Mouse (Mus musculus): ENCODE results near the gene Lamtor4. TPM values are rescaled to one million over a fixed set of nuclear protein-coding genes. Genes with fewer than 3 reads are reported as not detected.
"Not testable (repeated sequence)": the region's sequence is repeated elsewhere in the genome, so short reads cannot be mapped to it uniquely, and the experiment has no call there.

Lamtor4 gene
- polyA plus RNA-seq (2016; fragmentation: Nextera tagmentation; extraction: Ambion mirVana): 66.4 and 67.2 TPM in 2 replicates

DNA sequence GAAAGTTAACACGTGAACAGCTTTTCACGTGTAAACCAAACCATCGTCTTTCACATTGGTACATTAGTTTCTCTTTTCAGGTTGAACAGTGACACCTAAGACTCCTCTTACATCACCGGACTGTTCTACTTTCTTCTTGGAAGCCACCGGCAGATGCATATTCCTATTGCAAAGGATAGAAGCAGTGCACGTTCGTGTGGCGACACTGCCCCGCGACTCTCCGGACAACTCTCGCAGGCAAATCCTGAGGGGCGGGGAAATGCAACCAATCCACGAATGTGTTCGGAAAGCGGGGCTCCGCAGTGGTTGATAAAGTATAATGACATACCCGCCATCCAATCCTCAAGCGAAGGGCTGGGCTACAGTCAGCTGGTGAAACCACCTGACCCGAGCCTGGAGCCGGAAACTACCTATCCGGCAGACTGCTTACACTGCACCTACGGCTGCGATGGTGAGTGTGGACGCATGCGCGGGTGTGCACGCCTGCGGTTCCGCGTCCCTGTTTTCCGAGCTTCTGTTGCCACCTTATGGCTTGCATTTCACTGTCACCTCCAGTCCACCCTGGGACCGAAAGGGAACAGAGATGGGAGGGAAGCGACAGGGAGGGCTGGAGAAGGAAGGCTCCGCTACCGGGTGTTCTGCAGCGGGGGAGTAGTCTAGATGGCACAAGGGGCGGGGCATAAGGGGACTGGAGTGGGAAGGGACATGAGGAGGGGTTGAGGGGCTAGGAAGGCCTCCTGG is at the start of gene Lamtor4:
Gene Lamtor4, plus strand, starts transcription at position 130 of the 741 bp plus-strand sequence.
- under 1% methylated on average over 38 of the region's 38 CpGs for WGBS
- H3K9me3 ChIP-seq: no peaks in the 10 kb centered on the region

DNA sequence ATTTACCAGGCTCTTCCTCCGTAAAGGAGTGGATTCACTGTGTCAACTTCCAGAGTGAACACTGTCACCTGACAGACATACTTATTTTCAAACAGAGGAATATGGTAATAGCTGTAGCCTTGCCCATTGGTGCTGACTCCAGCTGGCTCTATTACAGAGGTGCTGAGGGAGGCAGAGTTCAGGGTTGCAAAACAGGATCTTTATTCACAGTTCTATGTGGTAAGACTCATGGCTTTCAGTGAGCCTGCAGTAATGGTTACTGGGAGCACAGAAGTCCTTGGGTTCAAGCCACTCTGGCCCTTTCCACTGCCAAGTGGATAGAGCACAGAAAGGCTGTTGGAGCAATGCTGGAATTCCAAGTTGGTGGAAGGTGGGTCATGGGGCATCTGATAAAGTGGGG is 48.0 kb upstream of the Lamtor4 start:
- no peaks in the 10 kb centered on the region for H3K4me1 ChIP-seq
- no peak overlapping the region for H3K9ac ChIP-seq
- WGBS: 89% methylated on average over 1 of the region's 1 CpGs
- H3K4me3 ChIP-seq: no peak overlapping the region
- no peaks in the 10 kb centered on the region for H3K9me3 ChIP-seq
- no peak for ATAC-seq (ENCODE audit: low FRiP score, low read depth)
- no peaks in the 10 kb centered on the region for H3K36me3 ChIP-seq
- no peaks in the 10 kb centered on the region for H3K27me3 ChIP-seq (replicated peaks)
- H3K27ac ChIP-seq: no peak overlapping the region
- no peak overlapping the region for H3K4me2 ChIP-seq (replicated peaks)

More for the DNA sequence above, at the start of gene Lamtor4:
- Histone ChIP-seq H3K36me3 (peaks cover 26% of the 10 kb centered on the region), H3K4me1 (peaks cover 15% of the 10 kb centered on the region), H3K27me3 (replicated peaks) (no peaks in the 10 kb centered on the region), H3K9ac (peak within 1 kb of the TSS; percentile 69), H3K27ac (peak within 1 kb of the TSS; percentile 42; the same call in 1 of the 2 replicates), H3K4me3 (peak within 1 kb of the TSS; percentile 63), H3K4me2 (replicated peaks) (peak within 1 kb of the TSS; percentile 81)
- ATAC-seq (ENCODE audit: low FRiP score, low read depth): peak; percentile 100

DNA sequence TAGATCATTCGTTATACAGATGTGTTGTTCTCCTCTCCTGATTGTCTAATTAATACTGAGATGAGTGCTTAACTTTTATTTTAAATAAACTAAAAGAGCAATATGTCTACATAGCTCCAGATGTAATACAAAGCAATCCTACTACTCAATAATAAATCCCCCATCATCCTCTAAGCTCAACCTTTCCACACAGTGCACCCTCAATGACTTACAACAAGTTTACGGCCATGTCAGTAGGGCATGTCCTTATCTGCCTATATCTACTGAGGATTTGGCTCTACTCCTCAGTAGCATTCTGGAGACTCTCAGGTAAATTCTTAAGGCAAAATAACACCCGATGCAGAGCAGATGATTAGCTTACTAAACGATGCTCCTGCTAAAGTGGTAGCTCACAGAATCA is 47.4 kb upstream of the Lamtor4 start:
- Histone ChIP-seq H3K4me2 (replicated peaks) (no peak overlapping the region), H3K9ac (no peak overlapping the region), H3K9me3 (no peaks in the 10 kb centered on the region), H3K36me3 (no peaks in the 10 kb centered on the region), H3K27ac (no peak overlapping the region), H3K27me3 (replicated peaks) (no peaks in the 10 kb centered on the region), H3K4me1 (no peaks in the 10 kb centered on the region), H3K4me3 (no peak overlapping the region)
- ATAC-seq (ENCODE audit: low FRiP score, low read depth): no peak
- 86% methylated on average over 4 of the region's 4 CpGs for WGBS

DNA sequence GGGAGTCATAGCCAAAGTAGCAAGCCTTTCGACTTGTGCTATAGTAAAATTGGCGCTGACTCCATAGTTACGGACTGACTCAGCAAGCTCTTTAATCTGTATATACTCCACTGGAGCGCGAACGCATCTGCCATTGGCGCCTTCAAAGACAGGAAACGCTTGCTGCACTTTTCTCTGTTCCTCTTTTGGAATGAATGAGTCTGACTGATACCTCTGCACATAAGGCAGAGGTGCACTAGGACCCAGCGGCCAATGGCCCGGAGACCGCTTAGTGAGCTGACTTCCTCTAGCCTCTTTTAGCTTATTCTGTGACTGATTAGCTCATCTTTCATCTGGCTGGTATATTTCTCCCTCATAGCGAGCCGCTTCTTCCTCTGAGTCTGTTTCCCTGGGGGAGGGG is 38.6 kb upstream of the Lamtor4 start:
- H3K9me3 ChIP-seq: peaks cover 16% of the 10 kb centered on the region
- H3K27me3 ChIP-seq (replicated peaks); H3K9ac ChIP-seq; H3K4me2 ChIP-seq (replicated peaks); H3K4me1 ChIP-seq; H3K36me3 ChIP-seq; H3K4me3 ChIP-seq; H3K27ac ChIP-seq; ATAC-seq (ENCODE audit: low FRiP score, low read depth): not testable (repeated sequence)
- WGBS: 94% methylated on average over 13 of the region's 13 CpGs

DNA sequence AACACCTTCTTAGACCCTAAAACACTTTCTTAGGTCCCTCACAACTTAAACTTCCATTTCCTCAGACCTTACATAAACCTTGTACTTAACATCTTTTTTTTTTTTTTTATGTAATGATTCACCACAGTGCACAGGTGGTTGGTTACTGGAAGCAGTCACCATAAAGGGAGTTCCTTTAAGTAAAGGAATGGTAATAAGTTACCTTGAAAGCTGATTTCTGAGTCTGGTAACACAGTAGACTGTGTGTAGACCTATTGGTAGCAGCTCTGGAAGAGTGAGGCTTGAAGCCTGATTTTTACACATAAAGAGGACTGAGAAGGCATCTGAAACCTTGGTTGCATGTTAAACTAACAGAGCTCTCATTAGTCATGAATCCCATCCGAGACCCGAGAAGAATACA is 35.4 kb upstream of the Lamtor4 start:
- H3K4me1 ChIP-seq: no peaks in the 10 kb centered on the region
- H3K27me3 ChIP-seq (replicated peaks): no peaks in the 10 kb centered on the region
- peaks cover 16% of the 10 kb centered on the region for H3K9me3 ChIP-seq
- H3K36me3 ChIP-seq: no peaks in the 10 kb centered on the region
- H3K4me2 ChIP-seq (replicated peaks): no peak overlapping the region
- H3K27ac ChIP-seq: no peak overlapping the region
- no peak for ATAC-seq (ENCODE audit: low FRiP score, low read depth)
- no peak overlapping the region for H3K9ac ChIP-seq
- H3K4me3 ChIP-seq: no peak overlapping the region
- 86% methylated on average over 2 of the region's 2 CpGs for WGBS

DNA sequence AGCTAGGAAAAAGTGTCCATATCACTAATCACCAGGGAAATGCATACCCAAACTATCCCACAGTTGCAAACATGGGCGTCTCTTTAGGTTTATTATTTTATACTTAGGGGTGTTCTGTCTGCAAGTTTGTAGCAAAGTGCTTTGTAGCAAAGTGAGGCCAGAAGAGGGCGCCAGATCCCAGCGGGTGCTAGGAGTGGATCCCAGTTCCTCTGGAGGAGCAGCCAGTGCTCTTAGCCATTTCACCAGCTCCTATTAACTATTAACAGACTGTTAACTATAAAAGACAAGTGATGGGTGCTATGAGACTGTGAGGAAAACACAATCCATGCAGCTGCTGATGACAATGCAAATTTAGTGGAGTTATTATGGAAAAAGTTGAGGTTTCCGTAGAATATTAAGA is 33.2 kb upstream of the Lamtor4 start:
- H3K4me3 ChIP-seq: no peak overlapping the region
- ATAC-seq (ENCODE audit: low FRiP score, low read depth): no peak
- H3K27me3 ChIP-seq (replicated peaks): no peaks in the 10 kb centered on the region
- H3K4me2 ChIP-seq (replicated peaks): no peak overlapping the region
- no peak overlapping the region for H3K27ac ChIP-seq
- peaks cover 5% of the 10 kb centered on the region for H3K9me3 ChIP-seq
- 31% methylated on average over 4 of the region's 4 CpGs for WGBS
- H3K9ac ChIP-seq: no peak overlapping the region
- no peaks in the 10 kb centered on the region for H3K4me1 ChIP-seq
- H3K36me3 ChIP-seq: no peaks in the 10 kb centered on the region

DNA sequence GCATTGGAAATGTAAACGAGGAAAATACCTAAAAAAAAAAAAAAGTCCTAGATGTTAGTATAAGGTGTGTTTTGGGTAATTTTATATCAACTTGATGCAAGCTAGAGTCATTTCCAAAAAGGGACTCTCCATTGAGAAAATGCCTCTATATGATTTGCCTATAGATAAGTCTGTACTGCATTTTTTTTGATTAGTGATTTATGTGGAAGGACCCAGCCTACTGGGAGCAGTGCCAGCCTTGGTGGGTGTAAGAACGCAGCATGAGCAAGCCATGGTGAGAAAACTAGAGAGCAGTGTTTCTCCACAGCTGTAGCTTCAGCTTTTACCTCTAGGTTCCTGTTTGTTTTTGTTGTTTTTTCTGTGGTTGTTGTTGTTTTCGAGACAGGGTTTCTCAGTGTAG is 32.0 kb upstream of the Lamtor4 start:
- 68% methylated on average over 3 of the region's 3 CpGs for WGBS
- Histone ChIP-seq H3K9ac (no peak overlapping the region), H3K36me3 (no peaks in the 10 kb centered on the region), H3K27me3 (replicated peaks) (no peaks in the 10 kb centered on the region), H3K4me2 (replicated peaks) (no peak overlapping the region), H3K9me3 (no peaks in the 10 kb centered on the region), H3K4me1 (no peaks in the 10 kb centered on the region), H3K4me3 (no peak overlapping the region), H3K27ac (no peak overlapping the region)
- no peak for ATAC-seq (ENCODE audit: low FRiP score, low read depth)

DNA sequence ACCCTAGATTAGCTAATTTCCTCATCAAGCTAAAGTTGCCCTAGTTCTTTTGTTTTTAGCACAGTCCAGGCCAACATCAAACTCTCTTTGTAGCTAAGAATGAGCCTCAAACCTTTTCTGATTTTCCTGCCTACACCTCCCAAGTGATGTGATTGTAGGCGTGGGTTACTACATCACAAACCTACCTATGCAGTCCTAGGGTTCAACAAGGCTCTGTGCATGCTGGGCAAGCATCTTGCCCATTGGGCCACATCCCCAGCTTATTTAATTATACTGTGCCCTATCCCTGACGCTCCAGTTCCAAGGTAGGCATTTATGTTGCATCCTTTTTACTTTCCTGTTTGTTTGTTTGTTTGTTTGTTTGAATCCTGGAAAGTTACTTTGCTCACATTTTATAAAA is 29.6 kb upstream of the Lamtor4 start, which contains the start of gene Nxpe5:
Gene Nxpe5, plus strand, starts transcription at position 199 of the 400 bp plus-strand sequence.
- Histone ChIP-seq H3K9ac (no peak within 1 kb of the TSS), H3K9me3 (no peaks in the 10 kb centered on the region), H3K36me3 (no peaks in the 10 kb centered on the region), H3K4me1 (no peaks in the 10 kb centered on the region), H3K4me3 (no peak within 1 kb of the TSS), H3K27me3 (replicated peaks) (no peaks in the 10 kb centered on the region), H3K27ac (no peak within 1 kb of the TSS), H3K4me2 (replicated peaks) (no peak within 1 kb of the TSS)
- WGBS: 59% methylated on average over 2 of the region's 2 CpGs
- no peak for ATAC-seq (ENCODE audit: low FRiP score, low read depth)

DNA sequence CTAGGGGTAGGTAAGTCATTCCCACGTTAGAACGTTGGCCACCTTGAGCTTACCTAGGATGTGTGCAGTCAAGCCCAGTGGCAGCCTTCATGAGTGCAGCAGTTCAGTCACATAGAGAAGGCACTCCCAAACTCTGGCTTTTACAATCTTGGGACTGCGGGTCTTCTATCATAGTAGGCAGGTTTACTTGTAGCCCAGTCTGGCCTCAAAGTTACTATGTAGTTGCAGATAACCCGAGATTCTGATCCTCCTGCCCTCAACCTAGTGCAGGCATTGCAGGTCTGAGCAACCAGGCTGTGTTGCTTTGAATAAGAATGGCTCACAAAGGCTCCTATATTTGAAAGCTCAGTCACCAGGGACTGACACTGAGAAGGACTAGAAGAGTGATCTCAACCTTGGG is 28.8 kb upstream of the Lamtor4 start:
- H3K27ac ChIP-seq: no peak overlapping the region
- WGBS: 89% methylated on average over 4 of the region's 4 CpGs
- H3K27me3 ChIP-seq (replicated peaks): no peaks in the 10 kb centered on the region
- H3K4me1 ChIP-seq: no peaks in the 10 kb centered on the region
- no peak overlapping the region for H3K4me2 ChIP-seq (replicated peaks)
- no peak for ATAC-seq (ENCODE audit: low FRiP score, low read depth)
- H3K9ac ChIP-seq: no peak overlapping the region
- H3K4me3 ChIP-seq: no peak overlapping the region
- H3K9me3 ChIP-seq: no peaks in the 10 kb centered on the region
- no peaks in the 10 kb centered on the region for H3K36me3 ChIP-seq

DNA sequence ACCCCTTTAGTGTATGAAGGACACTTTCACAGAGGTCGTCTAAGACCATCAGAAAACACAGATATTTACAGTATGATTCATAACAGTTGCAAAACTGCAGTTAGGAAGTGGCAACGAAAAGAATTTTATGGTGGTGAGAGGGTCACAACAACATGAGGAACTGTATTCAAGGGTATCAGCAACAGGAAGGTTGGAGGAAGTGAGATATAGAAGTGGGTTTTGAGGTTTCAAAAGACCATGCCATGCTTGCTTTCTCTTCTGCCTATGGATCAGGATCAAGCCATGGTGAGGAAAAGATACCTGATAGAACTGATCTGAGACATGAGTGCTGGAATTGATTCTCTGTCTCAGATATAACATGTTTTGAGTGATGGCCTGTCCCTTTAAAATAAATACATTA is 27.9 kb upstream of the Lamtor4 start:
- Histone ChIP-seq H3K4me3 (no peak overlapping the region), H3K27me3 (replicated peaks) (no peaks in the 10 kb centered on the region), H3K36me3 (no peaks in the 10 kb centered on the region), H3K9me3 (no peaks in the 10 kb centered on the region), H3K27ac (no peak overlapping the region), H3K9ac (no peak overlapping the region), H3K4me2 (replicated peaks) (no peak overlapping the region), H3K4me1 (no peaks in the 10 kb centered on the region)
- no peak for ATAC-seq (ENCODE audit: low FRiP score, low read depth)
- 76% methylated on average over 2 of the region's 2 CpGs for WGBS

DNA sequence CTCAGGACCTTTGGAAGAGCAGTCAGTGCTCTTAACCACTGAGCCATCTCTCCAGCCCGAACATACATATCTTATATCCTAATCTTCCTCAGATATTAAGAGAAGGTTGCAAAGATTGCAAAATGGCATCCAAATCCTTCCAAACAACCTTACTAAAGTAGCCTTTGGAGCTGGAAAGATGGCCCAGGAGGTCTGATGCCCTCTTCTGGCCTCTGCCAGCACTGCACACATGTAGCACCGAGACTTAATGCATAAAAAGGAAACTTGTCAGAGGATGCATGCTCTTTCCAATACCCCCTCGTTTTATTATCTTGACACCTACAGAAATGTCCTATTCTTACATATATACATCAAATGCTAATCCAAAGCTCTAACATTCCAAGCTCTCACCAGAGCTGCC is 27.3 kb upstream of the Lamtor4 start:
- ATAC-seq (ENCODE audit: low FRiP score, low read depth): no peak
- H3K36me3 ChIP-seq: no peaks in the 10 kb centered on the region
- H3K9me3 ChIP-seq: no peaks in the 10 kb centered on the region
- H3K27ac ChIP-seq: no peak overlapping the region
- no peaks in the 10 kb centered on the region for H3K4me1 ChIP-seq
- 58% methylated on average over 3 of the region's 3 CpGs for WGBS
- no peak overlapping the region for H3K4me2 ChIP-seq (replicated peaks)
- no peaks in the 10 kb centered on the region for H3K27me3 ChIP-seq (replicated peaks)
- H3K4me3 ChIP-seq: no peak overlapping the region
- H3K9ac ChIP-seq: no peak overlapping the region

DNA sequence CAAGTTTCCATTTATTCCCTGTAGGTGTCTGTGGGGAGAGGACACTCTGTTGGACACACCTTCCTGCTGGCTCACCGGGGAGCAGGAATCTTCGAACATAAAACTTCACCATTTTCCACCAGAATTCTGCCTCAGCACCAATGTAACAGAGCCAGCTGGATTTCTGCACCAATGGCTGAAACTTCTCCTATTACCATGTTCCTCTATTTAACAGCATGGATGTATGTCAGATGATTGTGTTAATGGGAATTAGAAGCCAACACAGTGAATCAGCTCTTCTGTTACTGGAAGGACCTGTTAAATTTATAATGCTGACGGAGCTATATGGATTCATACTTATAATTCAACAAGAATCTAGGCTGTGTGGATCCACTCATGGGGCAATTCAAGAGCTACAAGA is 25.8 kb upstream of the Lamtor4 start:
- Histone ChIP-seq H3K4me3 (no peak overlapping the region), H3K4me1 (no peaks in the 10 kb centered on the region), H3K27me3 (replicated peaks) (no peaks in the 10 kb centered on the region), H3K36me3 (no peaks in the 10 kb centered on the region), H3K9me3 (no peaks in the 10 kb centered on the region), H3K4me2 (replicated peaks) (no peak overlapping the region), H3K9ac (no peak overlapping the region), H3K27ac (no peak overlapping the region)
- 90% methylated on average over 3 of the region's 3 CpGs for WGBS
- ATAC-seq (ENCODE audit: low FRiP score, low read depth): no peak

DNA sequence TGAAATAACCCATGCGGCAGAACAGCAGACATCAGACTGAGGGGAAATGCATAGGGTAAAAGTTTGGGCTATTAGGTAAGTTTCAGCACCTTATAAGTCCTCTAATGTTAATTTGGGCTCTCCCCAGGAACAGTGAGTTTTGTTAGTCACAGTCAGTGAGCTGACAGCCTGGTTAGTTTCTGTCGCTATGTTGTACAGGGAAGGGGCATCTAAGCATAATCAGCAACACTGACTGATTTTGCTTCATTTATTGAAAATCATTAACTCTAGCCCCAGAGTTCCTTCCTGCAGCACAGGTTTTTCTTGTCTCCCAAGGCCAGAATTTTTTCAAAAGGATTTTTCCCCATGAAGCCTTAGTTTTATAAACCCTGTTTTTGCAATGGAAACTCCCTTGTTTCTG is 21.5 kb upstream of the Lamtor4 start:
- H3K36me3 ChIP-seq: no peaks in the 10 kb centered on the region
- no peak overlapping the region for H3K4me3 ChIP-seq
- H3K27me3 ChIP-seq (replicated peaks): no peaks in the 10 kb centered on the region
- no peak overlapping the region for H3K4me2 ChIP-seq (replicated peaks)
- H3K9ac ChIP-seq: no peak overlapping the region
- H3K27ac ChIP-seq: no peak overlapping the region
- no peak for ATAC-seq (ENCODE audit: low FRiP score, low read depth)
- no peaks in the 10 kb centered on the region for H3K9me3 ChIP-seq
- 82% methylated on average over 2 of the region's 2 CpGs for WGBS
- no peaks in the 10 kb centered on the region for H3K4me1 ChIP-seq
